9 mouse cellular contexts compared by ENCODE assay signal in the genomic region with DNA sequence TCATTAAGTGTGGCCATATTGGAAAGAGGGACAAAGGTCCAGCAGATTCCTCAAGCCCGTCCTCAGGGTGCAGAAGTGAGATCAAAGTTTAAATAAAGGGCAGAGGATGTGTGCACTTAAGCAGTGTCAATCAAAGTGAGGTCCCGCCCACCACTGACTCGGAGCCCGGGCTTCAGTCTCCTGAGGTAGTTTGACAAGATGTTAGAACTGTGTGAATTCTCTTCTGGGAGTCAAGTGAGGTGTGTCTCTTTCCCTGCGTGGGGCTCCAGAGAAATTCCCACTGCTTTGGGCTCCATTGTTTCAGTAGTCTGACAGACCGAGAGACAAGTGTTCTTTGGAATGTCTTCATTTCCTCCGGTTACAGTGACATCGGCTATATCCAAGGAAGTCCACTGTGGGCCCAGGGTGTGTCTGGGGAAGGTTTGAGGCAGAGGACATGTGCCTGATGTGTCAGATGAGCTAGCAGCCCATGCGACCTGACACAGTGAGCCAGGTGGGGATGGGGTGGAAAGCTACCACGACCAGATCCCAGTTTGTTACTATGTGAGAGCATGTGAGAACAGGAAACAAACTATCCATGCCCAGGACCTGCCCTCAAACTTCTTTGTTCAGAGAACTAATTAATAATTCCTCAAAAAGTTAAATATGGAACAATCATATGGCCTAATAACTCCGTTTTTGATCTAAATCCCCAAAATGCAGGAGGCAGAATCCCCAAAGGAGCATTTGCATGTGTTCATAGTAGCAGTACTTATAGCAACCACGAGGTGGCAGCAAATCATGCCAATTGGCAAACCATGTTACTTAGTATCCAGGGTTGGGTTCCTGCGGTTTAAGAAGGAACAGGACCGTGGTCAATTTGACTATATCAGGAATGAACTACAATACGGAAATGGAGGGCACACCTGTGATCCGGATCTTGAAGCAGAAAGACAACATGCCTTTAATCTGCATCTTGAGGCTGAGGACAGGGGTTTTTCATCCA. TPM values are rescaled to one million over a fixed set of nuclear protein-coding genes. Genes with fewer than 3 reads are reported as not detected.
DNase-seq lines count a peak whose midpoint lies in the region; ATAC-seq lines count a peak whose summit lies in the region.
"Had no signal": no experiment of that assay in that cellular context is flagged by ENCODE, and none has a peak within 500 bp of the region (broad histone marks: within the 10 kb centered on the region; RNA-seq: fewer than 3 reads in every experiment).

No protein-coding gene starts in this region.

- WGBS in hindbrain, embryonic 14.5 days = 49% methylated on average over 16 of the region's 16 CpGs

- ATAC-seq in frontal cortex, adult (ENCODE audit: low TSS enrichment) = peak; percentile 78
- peak; percentile 49; the same call in 1 of the 2 replicates for ATAC-seq in hindbrain, embryonic 14.5 days (ENCODE audit: low FRiP score)

- no peak overlapping the region for H3K4me3 ChIP-seq in hindbrain, embryonic 14.5 days (replicated peaks; ENCODE audit: low read length)

- H3K27me3 ChIP-seq in hindbrain, embryonic 14.5 days (ENCODE audit: control insufficient read depth, insufficient read depth, low read length) = no peaks in the 10 kb centered on the region

- H3K27ac ChIP-seq in hindbrain, embryonic 14.5 days = no peak overlapping the region
- H3K27ac ChIP-seq: macrophage had no signal

- no peak overlapping the region for H3K9ac ChIP-seq in hindbrain, embryonic 14.5 days

- H3K9me3 ChIP-seq in hindbrain, embryonic 14.5 days (ENCODE audit: control insufficient read depth, low read length) = no peaks in the 10 kb centered on the region

- peak; percentile 93 for DNase-seq in NIH3T3 (ENCODE audit: low read depth)
- peak; percentile 74 for DNase-seq in cerebellum, adult 9-10 months
- peak; percentile 95 for DNase-seq in hindbrain, embryonic 14.5 days (ENCODE audit: low spot score)
- peak; percentile 69 to 96 for DNase-seq in layer of hippocampus, postnatal 25 days (ENCODE audit: extremely low spot score in 1 of 2, low spot score in 1 of 2)
- DNase-seq in lung, postnatal 14 days = peak; percentile 92
- peak; percentile 83 for DNase-seq in retina, postnatal 1 day
- peak; percentile 84 for DNase-seq in thymus, postnatal 4 days

- no peaks in the 10 kb centered on the region for H3K4me1 ChIP-seq in hindbrain, embryonic 14.5 days (replicated peaks; ENCODE audit: control insufficient read depth, insufficient read depth, low read length)

- H3K4me2 ChIP-seq in hindbrain, embryonic 14.5 days (replicated peaks) = no peak overlapping the region

- no peaks in the 10 kb centered on the region for H3K36me3 ChIP-seq in hindbrain, embryonic 14.5 days (replicated peaks; ENCODE audit: control insufficient read depth, insufficient read depth)

RNA-seq across cellular contexts. Expression of a gene that starts 19.6 kb away (rescaled TPM):
- 42.8 and 43.1 TPM in 2 replicates for polyA plus RNA-seq in hindbrain, embryonic 14.5 days (2014; fragmentation: Nextera tagmentation; extraction: Ambion mirVana)
- 10 to 100 TPM; 59.0 to 64.0 TPM for total RNA-seq in layer of hippocampus, postnatal 25 days (2021)
